Mouse (Mus musculus): ENCODE measurements at regions not wholly inside any gene's neighbourhood (a gene's known extent, or its start where the extent isn't known, plus 50 kb on each side); places are given as distances from the start of the nearest gene placed in this dataset. TPM values are rescaled to one million over a fixed set of nuclear protein-coding genes. Genes with fewer than 3 reads are reported as not detected.

Small RNAs in the stretch of these regions (microRNA-seq; reads per million reads assigned to microRNA genes)
- not detected for gene Gm24587
- not detected for gene Mir3966

Measured in embryonic facial prominence, embryonic 12.5 days (tissue).